Mouse (Mus musculus) cerebellum, adult 2 months (tissue): ENCODE data around the gene Rps27l.

Experiments used
- CTCF ChIP-seq: fragments of 200-500 bp; IDR thresholded peaks from 2 replicates; pipeline ENCODE4 v1.5.1; 2011; ENCODE audit warnings: low read depth, mild to moderate bottlenecking, control low read depth, low read length, moderate library complexity, borderline replicate concordance; ENCODE audit not compliant: insufficient read depth
- POLR2A ChIP-seq: fragments of 200-500 bp; IDR thresholded peaks from 2 replicates; pipeline ENCODE4 v1.6.1; 2011; ENCODE audit warnings: low read length, control low read depth, borderline replicate concordance; ENCODE audit not compliant: insufficient read depth

DNA sequence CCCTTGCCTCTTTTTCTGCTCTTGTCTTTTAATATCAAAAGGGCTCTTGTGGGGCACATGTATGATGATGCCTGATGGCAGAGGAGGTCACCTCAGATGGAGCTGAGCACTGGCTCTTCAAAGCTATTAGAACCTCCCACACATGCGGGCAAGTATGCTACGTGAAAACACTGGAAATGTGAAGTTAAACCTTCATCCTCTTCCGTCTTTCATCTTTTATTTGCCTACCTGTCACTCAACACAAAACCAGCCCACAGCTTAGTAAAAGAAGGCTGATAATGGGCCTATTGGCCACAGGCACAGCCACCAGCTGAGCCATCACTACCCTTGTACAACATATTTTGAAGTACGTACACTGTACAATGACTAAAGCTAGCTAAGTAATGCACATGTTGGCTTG, 46.4 kb upstream of the Rps27l start:
- TF ChIP-seq POLR2A (no peak), CTCF (no peak)
